Mouse (Mus musculus) Patski (cell line): Measurements from ENCODE around the gene Pkd2l1. TPM values are rescaled to one million over a fixed set of nuclear protein-coding genes. Genes with fewer than 3 reads are reported as not detected.

Experiments used
- ATAC-seq: fragments of 100-300 bp; one replicate; pipeline ENCODE4 v1.8.0; 2021
- CTCF ChIA-PET: fragments of 350-600 bp; sonication (Branson Sonifier 250); formaldehyde crosslinking; loops from one replicate; lab custom pipeline; 2022; ENCODE audit warnings: inconsistent platforms; lab: Charles Lee
- POLR2A ChIA-PET: fragments of 350-600 bp; sonication (Branson Sonifier 250); formaldehyde crosslinking; loops from one replicate; lab custom pipeline; 2022; ENCODE audit warnings: antibody characterized with exemption, inconsistent platforms; lab: Charles Lee
- DNase-seq: peaks from one replicate; pipeline ENCODE4 v3.0.0-alpha.2; 2011; ENCODE audit warnings: low read depth, low spot score
- H3K27me3 ChIP-seq: fragments of 371-371 bp; one replicate; pipeline ENCODE4 v1.5.1; 2021
- CTCF ChIP-seq: fragments of 100-300 bp; IDR thresholded peaks from one replicate; pipeline ENCODE4 v1.5.1; 2021
- in situ Hi-C: fragments of 300-500 bp; cut with MboI; formaldehyde crosslinking; loops from 3 replicates; pipeline ENCODE4 v1.11.1; 2018; ENCODE audit warnings: low pct_unique_long_range_greater_than_20kb, mixed read lengths
- polyA plus RNA-seq: library from polyadenylated mRNA; unstranded; gene quantifications from one replicate; pipeline ENCODE4 v1.2.3, GENCODE M21; 2021

The Pkd2l1 gene
- polyA plus RNA-seq = 0.03 TPM

DNA sequence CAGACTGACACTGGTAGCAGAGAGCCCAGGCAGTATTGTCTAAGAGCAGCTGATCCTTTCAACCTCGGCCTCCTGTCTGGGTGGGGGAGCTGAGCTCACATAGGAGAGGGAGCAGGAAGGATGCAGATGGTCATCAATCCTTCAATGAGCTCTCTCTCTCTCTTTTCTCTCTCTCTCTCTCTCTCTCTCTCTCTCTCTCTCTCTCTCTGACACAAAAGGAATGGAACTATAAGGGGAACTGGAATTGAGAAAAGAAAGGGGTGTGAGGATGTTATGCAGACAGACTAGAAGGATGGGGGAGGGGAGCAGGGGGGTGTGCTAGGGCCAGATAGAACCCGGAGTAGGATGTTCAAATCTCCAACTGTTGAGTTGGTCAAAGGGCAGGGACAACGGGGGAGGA is at the start of gene Pkd2l1:
Gene Pkd2l1 (minus strand): TSS at position 101 of the 400 bp plus-strand sequence.
- ChIA-PET CTCF (interaction anchor here (1.1 kb wide), 1 partner anchor 14 kb away, joined by 3 read pairs; no protein-coding TSS in a partner anchor), POLR2A (interaction anchor here (0.6 kb wide), 1 partner anchor 100 kb away, joined by 3 read pairs; no protein-coding TSS in a partner anchor)
- H3K27me3 ChIP-seq = peaks cover 26% of the 10 kb centered on the region
- no peak for DNase-seq
- in situ Hi-C loops = loop anchor here (5.0 kb wide), 1 partner anchor 105 kb away; no protein-coding TSS in a partner anchor
- no peak for TF ChIP-seq CTCF
- ATAC-seq = no peak

DNA sequence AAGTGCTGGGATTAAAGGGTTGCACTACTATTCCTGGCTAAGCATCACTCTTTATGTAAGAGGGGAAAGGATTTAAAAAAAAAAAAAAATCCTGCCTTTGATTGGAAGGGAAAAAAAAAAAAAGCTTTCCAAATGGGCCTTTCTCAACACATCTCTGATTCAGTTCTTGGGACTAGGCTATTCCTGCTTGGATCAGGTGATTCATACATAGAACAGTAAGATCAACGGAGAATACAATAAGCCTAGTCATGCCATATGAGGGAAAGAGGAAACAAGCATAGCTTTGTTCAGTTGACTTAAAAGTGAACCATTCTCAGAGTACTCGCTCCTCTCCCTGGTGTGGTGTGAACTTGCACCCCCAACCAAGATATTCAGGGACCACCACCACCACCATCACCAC is 46.7 kb upstream of the Pkd2l1 start:
- DNase-seq (no peak), ATAC-seq (no peak)
- ChIA-PET CTCF (interaction anchor here (0.8 to 1.7 kb wide), 3 partner anchors 13 to 63 kb away, joined by 3 to 5 read pairs (median 3); partner anchors contain the start of gene Scd2), POLR2A (interaction anchor here (0.9 to 1.5 kb wide), 2 partner anchors 9 to 13 kb away, joined by 3 read pairs; no protein-coding TSS in a partner anchor)
- in situ Hi-C loops = no loop called here
- no peak for TF ChIP-seq CTCF
- H3K27me3 ChIP-seq = peaks cover 29% of the 10 kb centered on the region

DNA sequence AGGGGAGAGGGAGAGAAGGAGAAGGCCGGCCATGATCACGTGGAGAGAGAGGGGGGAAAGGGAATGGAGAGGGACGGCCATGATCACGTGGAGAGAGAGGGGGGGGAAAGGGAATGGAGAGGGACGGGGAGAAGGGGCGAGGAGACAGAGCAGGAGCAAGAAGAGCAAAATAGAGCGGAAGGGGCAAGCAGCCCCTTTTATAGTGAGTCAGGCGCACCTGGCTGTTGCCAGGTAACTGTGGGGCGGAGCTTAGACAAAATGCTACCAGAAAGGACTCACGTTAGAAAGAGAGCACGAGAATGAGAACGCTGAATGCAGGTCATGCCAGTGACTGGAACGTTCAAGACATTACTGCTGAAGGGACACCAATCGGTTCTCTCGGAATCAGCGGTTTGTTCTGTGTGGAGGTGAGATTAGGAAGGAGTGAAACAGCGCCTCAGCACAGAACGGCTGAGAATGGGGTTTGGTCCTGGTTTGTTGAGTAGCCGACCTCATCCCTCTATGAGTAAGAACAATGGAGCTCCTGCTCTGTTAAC is 45.3 kb upstream of the Pkd2l1 start:
- in situ Hi-C loops = no loop called here
- no peak for ATAC-seq
- CTCF ChIA-PET = no interaction called here
- POLR2A ChIA-PET = no interaction called here
- no peak for DNase-seq
- peaks cover 37% of the 10 kb centered on the region for H3K27me3 ChIP-seq
- no peak for TF ChIP-seq CTCF

DNA sequence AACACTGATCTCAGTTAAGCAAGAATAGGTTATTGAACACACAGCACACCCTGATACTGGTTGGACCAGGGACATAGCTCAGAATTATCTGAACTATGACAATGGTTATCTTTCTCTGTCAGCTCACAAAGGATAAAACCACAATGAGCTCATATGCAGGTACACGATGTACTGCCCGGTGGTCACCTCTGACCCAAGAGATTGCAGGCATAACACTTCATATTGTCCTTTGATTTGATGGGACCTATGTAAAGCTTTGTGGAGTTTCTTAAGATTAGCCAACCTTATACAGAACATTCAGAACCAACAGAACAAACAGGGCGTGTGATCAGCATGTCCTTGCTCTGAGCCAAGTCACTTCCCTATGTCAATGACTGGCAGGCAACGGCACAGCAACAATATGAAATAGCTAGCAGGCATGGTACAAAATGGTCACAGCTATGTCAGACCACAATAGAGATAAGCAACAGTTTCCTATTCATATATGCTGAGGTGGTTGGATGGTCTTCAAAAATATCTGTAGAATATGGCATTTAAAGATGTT is 39.4 kb upstream of the Pkd2l1 start:
- CTCF ChIA-PET = no interaction called here
- in situ Hi-C loops = no loop called here
- no peak for TF ChIP-seq CTCF
- ATAC-seq = no peak
- POLR2A ChIA-PET = no interaction called here
- DNase-seq = no peak
- peaks cover 76% of the 10 kb centered on the region for H3K27me3 ChIP-seq

DNA sequence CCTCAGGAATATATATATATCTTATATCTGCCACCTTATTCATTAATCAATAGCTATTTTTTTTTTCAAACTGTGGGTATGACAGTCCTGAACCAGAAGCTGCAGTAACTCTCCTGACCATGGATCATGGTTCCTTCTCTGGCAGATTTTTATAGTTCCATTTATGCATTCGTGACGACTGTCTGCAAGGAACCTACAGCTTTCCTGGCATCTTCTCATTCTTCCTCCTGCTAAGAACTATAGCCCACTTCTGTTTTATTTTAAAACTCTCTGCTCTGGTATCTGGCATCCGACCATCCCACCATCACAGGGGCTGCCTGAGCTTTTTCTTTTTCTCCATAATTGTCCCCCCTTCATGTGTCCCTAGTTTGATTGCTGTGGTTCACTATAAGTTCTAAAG is 38.0 kb upstream of the Pkd2l1 start:
- DNase-seq (no peak), ATAC-seq (no peak)
- H3K27me3 ChIP-seq = peaks cover 67% of the 10 kb centered on the region
- TF ChIP-seq CTCF = no peak
- POLR2A ChIA-PET = interaction anchor here (1.1 kb wide), 1 partner anchor 9 kb away, joined by 3 read pairs; no protein-coding TSS in a partner anchor
- CTCF ChIA-PET = interaction anchor here (1.4 to 1.6 kb wide), 2 partner anchors 15 to 48 kb away, joined by 3 to 4 read pairs; no protein-coding TSS in a partner anchor
- in situ Hi-C loops = no loop called here

DNA sequence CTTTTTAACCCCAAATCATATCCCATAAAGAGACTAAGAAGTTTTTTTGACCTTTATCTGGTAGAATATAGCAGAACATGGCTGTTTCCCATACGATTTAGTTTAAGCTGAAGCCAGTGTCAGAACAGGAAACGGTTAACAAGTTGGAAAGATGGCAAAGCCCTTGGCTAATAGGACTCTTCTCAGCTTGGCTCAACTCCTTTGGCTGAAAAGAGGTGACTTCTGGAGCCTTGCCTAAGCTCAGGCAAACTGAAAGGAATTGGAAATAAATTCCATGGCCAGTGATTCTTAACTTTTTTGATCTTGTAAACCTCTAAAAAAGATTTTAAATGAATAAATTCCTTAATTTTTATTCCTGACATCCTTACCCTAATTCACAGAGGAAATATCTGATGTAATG is 37.5 kb upstream of the Pkd2l1 start:
- POLR2A ChIA-PET = interaction anchor here (1.1 kb wide), 1 partner anchor 9 kb away, joined by 3 read pairs; no protein-coding TSS in a partner anchor
- CTCF ChIA-PET = interaction anchor here (1.4 to 1.6 kb wide), 2 partner anchors 15 to 47 kb away, joined by 3 to 4 read pairs; no protein-coding TSS in a partner anchor
- no peak for ATAC-seq
- no peak for TF ChIP-seq CTCF
- in situ Hi-C loops = no loop called here
- DNase-seq = no peak
- peaks cover 63% of the 10 kb centered on the region for H3K27me3 ChIP-seq

DNA sequence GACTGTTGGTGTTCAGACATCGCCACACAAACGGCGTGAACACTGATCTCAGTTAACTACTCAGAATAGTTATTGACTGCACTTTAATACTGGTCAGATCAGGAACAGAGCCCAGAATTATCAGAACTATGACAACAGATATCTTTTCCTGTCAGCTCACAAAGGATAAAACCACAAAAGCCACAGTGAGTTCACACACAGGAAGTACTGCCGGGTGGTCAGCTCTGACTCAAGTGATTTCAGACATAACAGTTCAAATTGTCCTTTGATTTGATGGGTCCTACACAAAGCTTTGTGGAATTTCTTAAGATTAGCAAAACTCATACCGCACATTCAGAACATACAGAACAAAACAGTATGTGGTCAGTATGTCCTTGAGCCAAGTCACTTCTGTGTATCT is 33.5 kb upstream of the Pkd2l1 start:
- POLR2A ChIA-PET = interaction anchor here (1.3 kb wide), 1 partner anchor 13 kb away, joined by 3 read pairs; no protein-coding TSS in a partner anchor

DNA sequence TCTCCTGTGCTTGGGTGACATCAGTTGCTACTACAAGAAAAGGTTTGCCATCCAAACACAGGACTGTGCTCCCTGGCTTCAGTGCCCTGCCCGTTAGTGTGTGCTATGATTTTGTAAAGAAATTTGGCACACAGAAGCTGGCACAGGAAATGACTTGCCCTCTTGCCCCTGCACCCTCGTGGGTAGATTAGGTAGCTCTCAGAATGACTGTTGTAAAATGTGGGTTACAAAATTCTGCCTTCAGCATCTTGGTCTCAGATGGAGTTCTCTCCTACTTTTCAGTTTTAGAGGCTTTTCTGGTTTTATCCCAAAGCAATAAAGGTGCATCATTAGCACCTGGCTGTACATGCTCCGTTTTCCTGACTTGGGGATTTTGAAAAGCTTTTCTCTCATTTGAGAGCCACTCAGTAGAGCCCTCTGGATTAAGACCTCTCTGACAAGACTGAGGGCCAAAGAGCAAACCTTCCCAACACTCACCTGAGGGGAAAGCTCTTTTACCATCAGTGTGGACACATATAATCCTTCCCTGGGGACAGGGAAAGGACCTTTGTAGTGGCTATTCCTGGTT is 25.8 kb upstream of the Pkd2l1 start:
- TF ChIP-seq CTCF = no peak
- no peak for DNase-seq
- ChIA-PET CTCF (no interaction called here), POLR2A (no interaction called here)
- in situ Hi-C loops = no loop called here
- ATAC-seq = no peak
- peaks cover 35% of the 10 kb centered on the region for H3K27me3 ChIP-seq

More for the DNA sequence above, 33.5 kb upstream of the Pkd2l1 start:
- CTCF ChIA-PET = no interaction called here
- DNase-seq (peak; percentile 0), ATAC-seq (no peak)
- H3K27me3 ChIP-seq = peaks cover 31% of the 10 kb centered on the region
- TF ChIP-seq CTCF = no peak
- in situ Hi-C loops = no loop called here

DNA sequence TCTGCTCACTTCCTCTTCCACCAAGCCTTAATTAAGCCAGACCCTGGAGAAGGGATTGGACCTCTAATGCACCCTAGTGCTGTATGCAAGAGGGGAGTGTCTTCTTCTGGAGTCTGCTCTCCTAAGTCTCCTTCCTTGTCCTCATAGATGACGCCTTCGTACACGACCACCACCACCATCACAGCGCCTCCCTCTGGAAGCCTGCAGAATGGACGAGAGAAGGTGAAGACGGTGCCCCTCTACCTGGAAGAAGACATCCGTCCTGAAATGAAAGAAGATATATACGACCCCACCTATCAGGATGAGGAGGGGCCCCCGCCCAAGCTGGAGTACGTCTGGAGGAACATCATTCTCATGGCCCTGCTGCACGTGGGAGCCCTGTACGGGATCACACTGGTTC is 23.0 kb upstream of the Pkd2l1 start:
- peaks cover 55% of the 10 kb centered on the region for H3K27me3 ChIP-seq
- ChIA-PET POLR2A (no interaction called here), CTCF (no interaction called here)
- no peak for TF ChIP-seq CTCF
- ATAC-seq (no peak), DNase-seq (no peak)
- in situ Hi-C loops = no loop called here

DNA sequence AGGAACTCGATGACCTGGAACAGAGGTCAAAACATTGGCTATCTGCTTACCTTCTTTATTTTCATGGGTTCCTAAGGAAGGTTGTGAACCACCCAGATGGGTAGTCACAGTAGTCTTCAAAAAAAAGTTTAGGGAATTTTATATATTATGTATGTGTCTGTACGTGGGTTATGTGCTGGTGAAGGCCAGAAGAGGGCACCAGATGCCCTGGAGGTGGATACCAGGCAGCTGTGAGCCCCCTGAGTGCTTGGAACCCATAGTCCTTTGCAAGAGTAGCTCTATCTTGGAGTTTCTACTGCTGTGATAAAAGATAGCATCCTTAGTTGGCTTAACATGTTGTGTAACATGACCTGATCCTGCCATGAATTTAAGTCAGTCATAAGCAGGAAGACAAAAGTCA is 14.8 kb upstream of the Pkd2l1 start:
- POLR2A ChIA-PET = no interaction called here
- peak; percentile 48 for TF ChIP-seq CTCF
- in situ Hi-C loops = no loop called here
- DNase-seq = no peak
- no peak for ATAC-seq
- peaks cover 67% of the 10 kb centered on the region for H3K27me3 ChIP-seq
- CTCF ChIA-PET = no interaction called here

DNA sequence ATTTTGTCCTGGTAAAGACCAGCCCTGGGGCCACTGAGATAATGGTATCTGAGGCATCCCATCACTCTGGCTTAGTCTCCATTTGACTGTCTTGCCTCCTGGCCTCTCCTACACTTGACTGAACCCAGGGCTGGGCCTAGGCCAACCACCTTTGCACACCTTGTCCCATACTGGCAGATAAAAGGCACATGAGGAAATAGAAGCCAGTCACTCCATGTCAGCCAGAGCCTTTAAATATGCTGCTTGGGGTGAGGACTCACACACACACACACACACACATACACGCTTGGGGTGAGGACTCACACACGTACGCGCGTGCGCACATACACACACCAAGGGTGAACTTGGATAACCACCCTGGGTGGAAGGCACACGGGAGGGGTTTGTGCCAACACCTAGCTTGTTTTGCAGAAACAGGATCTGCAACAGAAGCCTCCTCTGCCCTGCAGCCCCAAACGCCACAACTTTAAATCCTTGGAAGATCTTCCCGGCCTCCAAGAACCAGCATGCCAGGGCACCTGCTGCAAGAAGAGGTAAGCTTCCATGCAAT is 10.8 kb upstream of the Pkd2l1 start, which contains the start of gene Scd3:
Gene Scd3 (plus strand): TSS at position 255 of the 550 bp plus-strand sequence.
- POLR2A ChIA-PET = no interaction called here
- in situ Hi-C loops = no loop called here
- no peak for TF ChIP-seq CTCF

More for the DNA sequence above, 10.8 kb upstream of the Pkd2l1 start, which contains the start of gene Scd3:
- ATAC-seq (no peak), DNase-seq (no peak)
- H3K27me3 ChIP-seq = peaks cover 34% of the 10 kb centered on the region
- CTCF ChIA-PET = interaction anchor here (1.7 kb wide), 1 partner anchor 9 kb away, joined by 5 read pairs; no protein-coding TSS in a partner anchor
